ENCODE assay signal across 10 mouse cellular contexts in genomic region chr14:25472096-25472861, GRCm38 (mm10). TPM values are rescaled to one million over a fixed set of nuclear protein-coding genes. Genes with fewer than 3 reads are reported as not detected.
DNase-seq lines count a peak whose midpoint lies in the region; ATAC-seq and TF ChIP-seq lines count a peak whose summit lies in the region.
"Had no signal": no experiment of that assay in that cellular context is flagged by ENCODE, and none has a peak within 500 bp of the region (broad histone marks: within the 10 kb centered on the region; RNA-seq: fewer than 3 reads in every experiment).

No protein-coding gene starts in this region.

- H3K4me2 ChIP-seq in heart, embryonic 11.5 days: no peak overlapping the region
- H3K4me2 ChIP-seq in intestine, postnatal 0 days (replicated peaks; ENCODE audit: low read depth): no peak overlapping the region
- H3K4me2 ChIP-seq: embryonic facial prominence, embryonic 13.5 days had no signal

- TF ChIP-seq RAD21 in MEL (IDR thresholded peaks at IDR 0.05; ENCODE audit: low read depth, low read length): no peak

- peak in 1 of 2 experiments; percentile 67 for DNase-seq in heart, adult 2 months
- peak; percentile 40 for DNase-seq in MEL (ENCODE audit: low read depth, low spot score)
- peak; percentile 50 for DNase-seq in lung, postnatal 10 days
- no peak for DNase-seq in embryo, embryonic 10.5 days (ENCODE audit: low spot score)
- DNase-seq in urinary bladder, postnatal 36 days (ENCODE audit: low spot score in 2 of 2): no peak

- H3K27ac ChIP-seq in heart, adult 2 months: peak overlapping the region; percentile 61
- no peak overlapping the region for H3K27ac ChIP-seq in heart, embryonic 11.5 days (ENCODE audit: low read depth, low read length)
- no peak overlapping the region for H3K27ac ChIP-seq in MEL (ENCODE audit: control insufficient read depth, low read depth, low read length)
- H3K27ac ChIP-seq in intestine, postnatal 0 days (ENCODE audit: low read depth, low read length): peak overlapping the region; percentile 91

- H3K9me3 ChIP-seq in heart, embryonic 11.5 days (replicated peaks; ENCODE audit: control insufficient read depth, low read length): no peaks in the 10 kb centered on the region
- no peaks in the 10 kb centered on the region for H3K9me3 ChIP-seq in MEL (replicated peaks; ENCODE audit: insufficient read depth, low read length)
- no peaks in the 10 kb centered on the region for H3K9me3 ChIP-seq in intestine, postnatal 0 days (ENCODE audit: control insufficient read depth)
- H3K9me3 ChIP-seq: embryonic facial prominence, embryonic 13.5 days had no signal

- no peak overlapping the region for H3K4me3 ChIP-seq in heart, adult 2 months
- no peak overlapping the region for H3K4me3 ChIP-seq in heart, embryonic 11.5 days (ENCODE audit: low read depth, low read length)
- H3K4me3 ChIP-seq in MEL (ENCODE audit: control insufficient read depth in 1 of 2, insufficient read depth in 1 of 2, low read depth in 2 of 2, low read length in 2 of 2): no peak overlapping the region
- H3K4me3 ChIP-seq in intestine, postnatal 0 days (ENCODE audit: low read depth, low read length): no peak overlapping the region
- H3K4me3 ChIP-seq: embryonic facial prominence, embryonic 13.5 days had no signal

- TF ChIP-seq EP300 in heart, adult 2 months (IDR thresholded peaks at IDR 0.05; ENCODE audit: insufficient read depth, low read depth, low read length): 0 out of 2 replicates have a peak, but pooled peaks have one; percentile 31
- no peak for TF ChIP-seq EP300 in MEL (IDR thresholded peaks at IDR 0.05; ENCODE audit: low read depth in 1 of 2, low read length in 2 of 2)

- intact Hi-C loops in heart, adult 2 months (cut with DNase I): no loop called here

- no peak for TF ChIP-seq POLR2A in heart, adult 2 months (IDR thresholded peaks at IDR 0.05; ENCODE audit: insufficient read depth, low read depth, low read length)
- TF ChIP-seq POLR2A in MEL (IDR thresholded peaks at IDR 0.05; ENCODE audit: control insufficient read depth in 1 of 2, insufficient read depth in 1 of 2, low read depth in 1 of 2, low read length in 2 of 2, poor library complexity in 1 of 2): no peak

- peaks cover 22% of the 10 kb centered on the region for H3K79me2 ChIP-seq in heart, adult 2 months (replicated peaks; ENCODE audit: control insufficient read depth, insufficient read depth, low read length)
- H3K79me2 ChIP-seq in MEL (ENCODE audit: control insufficient read depth, insufficient read depth, low read length, poor library complexity): no peaks in the 10 kb centered on the region; the same call in 1 of the 2 replicates

- H3K36me3 ChIP-seq in heart, adult 2 months (ENCODE audit: control insufficient read depth, insufficient read depth, low read length): peaks cover 13% of the 10 kb centered on the region
- no peaks in the 10 kb centered on the region for H3K36me3 ChIP-seq in heart, embryonic 11.5 days (ENCODE audit: control insufficient read depth, insufficient read depth, low read length)
- H3K36me3 ChIP-seq in MEL (ENCODE audit: control insufficient read depth in 1 of 2, insufficient read depth in 2 of 2, low read length in 2 of 2): peaks cover 0 to 15% of the 10 kb centered on the region in 2 experiments; a peak in 2 of 4 replicates
- H3K36me3 ChIP-seq in intestine, postnatal 0 days (ENCODE audit: control insufficient read depth, insufficient read depth): peaks cover 4% of the 10 kb centered on the region; the same call in 1 of the 2 replicates
- H3K36me3 ChIP-seq: G1E had no signal

- H3K9ac ChIP-seq in heart, adult 2 months (ENCODE audit: low read depth, low read length): no peak overlapping the region
- no peak overlapping the region for H3K9ac ChIP-seq in heart, embryonic 11.5 days (ENCODE audit: low read depth, low read length)
- H3K9ac ChIP-seq in MEL (ENCODE audit: control insufficient read depth, low read depth, low read length, poor library complexity, severe bottlenecking): no peak overlapping the region
- H3K9ac ChIP-seq in intestine, postnatal 0 days (ENCODE audit: low read depth, low read length): peak overlapping the region; percentile 17; the same call in 1 of the 2 replicates
- H3K9ac ChIP-seq: embryonic facial prominence, embryonic 13.5 days had no signal

- no peak for TF ChIP-seq CTCF in heart, adult 2 months (IDR thresholded peaks at IDR 0.05)
- no peak for TF ChIP-seq CTCF in MEL (IDR thresholded peaks at IDR 0.05 in 2 of 3, conservative IDR thresholded peaks at IDR 0.05 in 1 of 3; ENCODE audit: control insufficient read depth in 1 of 3, insufficient read depth in 1 of 3, low read depth in 2 of 3, low read length in 3 of 3, poor library complexity in 1 of 3, severe bottlenecking in 1 of 3)
- TF ChIP-seq CTCF in intestine, postnatal 0 days (IDR thresholded peaks at IDR 0.05; ENCODE audit: low read depth): no peak

- H3K4me1 ChIP-seq in heart, adult 2 months (ENCODE audit: control insufficient read depth, insufficient read depth, low read length): peaks cover 74% of the 10 kb centered on the region
- H3K4me1 ChIP-seq in heart, embryonic 11.5 days (ENCODE audit: control insufficient read depth, insufficient read depth, low read length): peaks cover 98% of the 10 kb centered on the region
- H3K4me1 ChIP-seq in MEL (ENCODE audit: control insufficient read depth in 1 of 2, insufficient read depth in 2 of 2, low read length in 2 of 2): peaks cover 10 to 34% of the 10 kb centered on the region in 2 experiments
- H3K4me1 ChIP-seq in intestine, postnatal 0 days (replicated peaks; ENCODE audit: control insufficient read depth, insufficient read depth, low read length): peaks cover 34% of the 10 kb centered on the region

- WGBS in heart, adult 2 months: 50% methylated on average over 6 of the region's 6 CpGs
- WGBS in heart, embryonic 11.5 days (ENCODE audit: insufficient replicate concordance): 62% methylated on average over 6 of the region's 6 CpGs
- 68% methylated on average over 6 of the region's 6 CpGs for WGBS in intestine, postnatal 0 days

- no peak for ATAC-seq in heart, embryonic 11.5 days (replicated peaks; ENCODE audit: insufficient number of reproducible peaks, low FRiP score, low TSS enrichment)
- ATAC-seq in intestine, postnatal 0 days: 0 out of 2 replicates have a peak, but pooled peaks have one; percentile 23
- no peak for ATAC-seq in erythroblast, adult 5-6 weeks (replicated peaks; ENCODE audit: low FRiP score, poor library complexity, severe bottlenecking)

- H3K27me3 ChIP-seq in heart, adult 2 months (ENCODE audit: control insufficient read depth, insufficient read depth, low read length): no peaks in the 10 kb centered on the region
- no peaks in the 10 kb centered on the region for H3K27me3 ChIP-seq in heart, embryonic 11.5 days (ENCODE audit: control insufficient read depth, insufficient read depth, low read length)
- H3K27me3 ChIP-seq in MEL (ENCODE audit: control insufficient read depth in 1 of 2, insufficient read depth in 2 of 2, low read length in 2 of 2): no peaks in the 10 kb centered on the region
- H3K27me3 ChIP-seq in intestine, postnatal 0 days (replicated peaks; ENCODE audit: control insufficient read depth, insufficient read depth, low read length): no peaks in the 10 kb centered on the region
- H3K27me3 ChIP-seq: embryonic facial prominence, embryonic 13.5 days had no signal

TF ChIP-seq in MEL, 35 proteins besides CTCF, POLR2A, EP300 and RAD21:
- TF ChIP-seq ZMIZ1 (IDR thresholded peaks at IDR 0.05; ENCODE audit: low read depth, low read length) (no peak), CHD2 (IDR thresholded peaks at IDR 0.05; ENCODE audit: low read length) (no peak), MXI1 (IDR thresholded peaks at IDR 0.05; ENCODE audit: low read depth, low read length) (no peak), GATA1 (IDR thresholded peaks at IDR 0.05; ENCODE audit: low read depth, low read length) (no peak), MAFK (IDR thresholded peaks at IDR 0.05; ENCODE audit: borderline replicate concordance, low read depth, low read length) (no peak), GABPA (IDR thresholded peaks at IDR 0.05; ENCODE audit: low read depth, low read length) (no peak), CHD1 (IDR thresholded peaks at IDR 0.05; ENCODE audit: low read depth, low read length) (no peak), SIN3A (IDR thresholded peaks at IDR 0.05; ENCODE audit: low read length) (no peak), RCOR1 (IDR thresholded peaks at IDR 0.05; ENCODE audit: low read depth, low read length) (no peak)

RNA-seq across cellular contexts. Expression of gene Zmiz1, which starts 13.3 kb away (rescaled TPM):
- 10 to 100 TPM; 40.7 to 42.0 TPM for total RNA-seq in heart, adult 2 months (2021)
- polyA plus RNA-seq in heart, adult 2 months (2012; rRNA removed): 21.8 and 27.1 TPM in 2 replicates
- 34.9 and 36.2 TPM in 2 replicates for polyA plus RNA-seq in heart, embryonic 11.5 days (2014; fragmentation: Nextera tagmentation; extraction: Ambion mirVana)
- total RNA-seq in MEL (2012; rRNA removed): 2.7 and 3.7 TPM in 2 replicates
- polyA plus RNA-seq in MEL (2012; ENCODE audit: insufficient read depth in 1 of 2, insufficient read length in 2 of 2, low read depth in 1 of 2, low replicate concordance in 2 of 2, missing spikeins in 1 of 2): 10 to 100 TPM in 1 of 2 experiments, not detected in 1; 19.9 TPM
- polyA plus RNA-seq in intestine, postnatal 0 days (2015; fragmentation: Nextera tagmentation; extraction: Ambion mirVana): 12.4 and 13.5 TPM in 2 replicates
- 20.6 and 25.3 TPM in 2 replicates for total RNA-seq in erythroblast, adult 5-6 weeks (2015; ENCODE audit: low replicate concordance)
- total RNA-seq in erythroblast, adult 5-6 weeks (2017; ENCODE audit: low replicate concordance): 1.4 and 12.3 TPM in 2 replicates

Comparison
In these comparisons a context has a peak if more than half of its experiments do, and no peak if none do; other contexts are left out.
1. H3K27ac ChIP-seq: peak in heart, adult 2 months (single experiment) and intestine, postnatal 0 days (single experiment); none in heart, embryonic 11.5 days (single experiment) and MEL (single experiment).
2. DNase-seq: peak in MEL (single experiment) and lung, postnatal 10 days (single experiment); none in embryo, embryonic 10.5 days (single experiment) and urinary bladder, postnatal 36 days (0 of 2).